Mouse (Mus musculus) bone marrow, adult 2 months (tissue): ENCODE measurements around the gene Rhot2.

Source experiments
- CTCF ChIP-seq: fragments of 200-500 bp; IDR thresholded peaks from 2 replicates; pipeline ENCODE4 v1.5.1; 2011; ENCODE audit warnings: low read length, control low read depth; ENCODE audit not compliant: control insufficient read depth, insufficient read depth
- POLR2A ChIP-seq: fragments of 200-500 bp; IDR thresholded peaks from 2 replicates; pipeline ENCODE4 v1.6.1; 2011; ENCODE audit warnings: low read depth, mild to moderate bottlenecking, control low read depth, low read length, borderline replicate concordance; ENCODE audit not compliant: control insufficient read depth

DNA sequence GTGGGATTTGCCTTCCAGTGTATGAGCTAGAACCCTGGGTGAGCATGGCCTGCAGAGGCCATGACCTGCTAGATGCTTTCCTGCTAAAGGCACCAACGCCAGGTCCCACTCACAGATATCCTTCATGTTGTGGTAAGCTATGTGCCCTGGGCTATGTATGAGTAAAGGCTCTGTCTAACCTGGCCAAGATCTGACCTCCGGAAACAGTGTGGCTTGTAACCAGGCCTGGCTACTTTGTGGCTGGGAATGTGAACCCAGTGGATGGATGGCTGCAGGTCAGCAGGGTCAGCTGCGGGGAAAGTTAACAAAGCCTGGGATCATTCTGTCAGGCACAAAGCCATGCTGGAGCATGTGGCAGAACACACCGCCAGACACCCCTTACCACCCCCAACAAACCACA, 37.0 kb upstream of the Rhot2 start:
- no peak for TF ChIP-seq CTCF
- TF ChIP-seq POLR2A, result no peak
